Mouse (Mus musculus) thymus, postnatal 14 days (tissue): ENCODE results near the gene Wdr91.

ENCODE experiments used
- DNase-seq: peaks from one replicate; pipeline ENCODE4 v3.0.0; 2021

Wdr91 gene

GRCm38 (mm10) chr6:34910371-34911219, at the start of gene Wdr91:
Wdr91 (minus strand) TSS chr6:34910876.
- DNase-seq = peak; percentile 96

- no peak for DNase-seq
Measured at GRCm38 (mm10) chr6:34959131-34959530, 48.5 kb upstream of the Wdr91 start.

DNA sequence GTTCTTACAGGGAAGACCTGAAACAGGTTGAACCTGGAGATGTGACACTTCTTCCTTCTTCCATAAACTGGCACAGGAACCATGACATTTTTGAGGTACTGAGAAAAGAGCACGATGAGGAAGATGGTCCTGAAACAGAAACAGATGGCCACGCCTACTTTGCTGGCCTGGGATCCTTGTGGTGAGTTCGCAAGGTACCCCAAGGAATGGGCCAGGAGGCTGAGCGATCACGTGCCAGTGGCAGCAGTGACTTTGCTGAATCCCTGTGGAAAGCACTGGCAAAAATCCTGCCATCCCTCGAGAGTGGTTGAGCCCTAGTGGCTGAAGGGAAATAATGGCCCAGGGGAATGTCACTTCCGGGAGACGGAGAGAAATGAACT, 45.2 kb upstream of the Wdr91 start:
- DNase-seq = no peak

- peak; percentile 68 for DNase-seq
Measured at GRCm38 (mm10) chr6:34954926-34955861, 44.5 kb upstream of the Wdr91 start.

DNA sequence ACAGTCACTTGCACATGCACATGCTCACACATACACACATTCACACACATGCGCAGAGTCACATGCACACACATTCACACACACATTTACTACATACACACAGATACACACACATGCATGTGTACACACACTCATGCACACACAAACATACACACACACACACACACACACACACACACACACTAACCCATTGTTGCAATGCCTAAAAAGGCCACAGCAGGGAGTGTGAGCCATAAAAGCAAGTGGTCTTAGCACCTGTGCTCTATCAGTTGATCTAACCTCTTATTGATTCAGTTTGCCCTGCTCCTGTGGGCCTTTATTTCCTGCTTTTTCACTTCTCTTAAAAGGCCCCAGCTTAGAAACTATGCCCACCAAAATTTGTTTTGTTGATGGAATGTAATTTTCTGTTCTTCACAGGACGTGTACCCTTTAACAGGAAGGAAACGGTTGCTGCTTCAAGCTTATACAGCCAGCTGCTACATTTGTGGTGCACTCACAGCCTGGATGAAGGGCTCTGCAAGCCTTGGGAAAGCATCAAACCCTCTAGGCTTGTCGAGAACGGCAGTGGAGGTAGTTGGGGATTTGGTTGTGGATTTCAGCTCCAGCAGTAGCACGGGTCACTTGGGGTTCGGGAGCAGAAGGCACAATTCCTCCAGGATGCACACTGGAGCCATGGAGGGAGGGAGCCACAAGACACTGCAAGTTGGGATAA, 41.4 kb upstream of the Wdr91 start:
- peak; percentile 71 for DNase-seq

DNA sequence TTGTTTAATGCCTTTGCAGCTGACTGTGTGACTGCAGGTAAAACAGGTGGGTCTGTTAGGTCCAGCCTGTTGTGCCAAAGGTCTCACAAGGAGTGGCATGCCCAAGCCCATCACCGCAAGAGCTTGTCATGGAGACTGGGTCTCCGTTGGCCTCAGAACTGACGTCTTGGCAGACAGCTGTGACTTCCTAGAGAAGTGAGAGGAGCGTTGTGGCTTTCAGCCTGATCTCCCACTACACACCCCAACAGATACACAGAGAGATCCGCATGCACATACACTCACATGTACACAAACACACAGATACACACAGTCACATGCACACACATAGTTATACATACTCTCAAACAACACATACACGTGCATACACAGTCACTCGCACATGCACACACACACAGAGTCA, 40.8 kb upstream of the Wdr91 start:
- DNase-seq = no peak

- DNase-seq = peak; percentile 46
Measured at GRCm38 (mm10) chr6:34948461-34948860, 37.8 kb upstream of the Wdr91 start.

- DNase-seq = peak; percentile 63
Measured at GRCm38 (mm10) chr6:34946486-34947079, 35.9 kb upstream of the Wdr91 start.

DNA sequence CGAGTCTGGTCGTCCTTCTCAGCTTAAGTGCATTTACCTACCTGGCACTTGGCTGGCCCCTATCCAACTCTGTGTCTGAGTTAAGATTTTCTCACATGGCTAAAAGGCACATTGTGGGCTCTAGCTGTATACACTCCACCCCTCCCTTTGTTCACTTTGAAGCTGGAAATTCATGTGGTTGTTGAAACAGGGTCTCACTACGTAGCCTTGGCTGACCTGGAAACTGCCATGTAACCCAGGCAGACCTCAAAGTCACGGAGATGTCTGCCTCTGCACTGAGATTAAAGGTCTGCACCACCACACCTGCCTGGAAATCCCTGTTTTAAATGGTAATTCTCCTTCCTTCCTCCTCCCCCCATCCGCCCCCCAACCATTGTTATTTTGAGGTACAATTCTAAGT, 32.8 kb upstream of the Wdr91 start:
- peak; percentile 45 for DNase-seq

- peak; percentile 82 for DNase-seq
Measured at GRCm38 (mm10) chr6:34942446-34942845, 31.8 kb upstream of the Wdr91 start.

- DNase-seq = no peak
Measured at GRCm38 (mm10) chr6:34941496-34941895, 30.8 kb upstream of the Wdr91 start.

DNA sequence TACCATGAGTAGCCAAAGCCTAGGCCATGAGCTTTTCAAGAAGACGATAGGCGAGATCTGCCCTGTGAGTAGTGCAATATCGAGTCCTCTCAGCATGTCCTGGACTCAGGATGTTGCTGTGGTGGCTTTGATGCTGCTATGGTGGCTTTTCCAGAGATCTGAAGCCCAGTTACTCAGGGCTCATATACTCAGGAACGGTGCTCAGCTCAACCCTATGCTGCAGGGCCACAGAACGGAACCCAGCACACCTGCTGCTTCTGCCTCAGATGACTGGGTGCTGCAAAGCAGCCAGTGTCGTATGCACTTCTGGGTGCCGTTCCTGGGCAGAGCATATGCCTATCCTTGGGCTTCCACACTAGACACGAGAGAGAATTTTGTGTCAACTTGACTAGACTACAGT, 28.8 kb upstream of the Wdr91 start:
- peak; percentile 57 for DNase-seq

DNA sequence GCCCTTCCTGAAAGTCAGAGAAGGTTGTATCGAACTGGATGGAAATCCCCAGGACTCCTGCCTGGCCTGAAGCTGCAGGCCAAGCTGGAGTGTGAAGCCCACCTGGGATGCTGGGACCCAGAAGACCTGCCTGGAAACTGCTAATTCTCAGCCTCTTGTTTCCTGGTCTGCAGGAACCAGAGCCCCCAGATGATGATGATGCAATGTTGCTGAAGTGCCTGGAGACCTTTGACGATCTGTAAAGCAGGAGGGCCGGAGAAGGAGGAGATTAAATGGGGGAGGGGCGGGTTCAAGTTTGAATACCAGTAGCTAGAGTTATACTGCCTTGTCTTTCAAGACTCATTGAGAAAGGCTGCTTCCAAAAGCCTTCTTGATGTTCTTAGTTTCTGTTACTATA, 28.3 kb upstream of the Wdr91 start:
- no peak for DNase-seq

GRCm38 (mm10) chr6:34938280-34938928, 27.7 kb upstream of the Wdr91 start:
- DNase-seq = peak; percentile 41

DNA sequence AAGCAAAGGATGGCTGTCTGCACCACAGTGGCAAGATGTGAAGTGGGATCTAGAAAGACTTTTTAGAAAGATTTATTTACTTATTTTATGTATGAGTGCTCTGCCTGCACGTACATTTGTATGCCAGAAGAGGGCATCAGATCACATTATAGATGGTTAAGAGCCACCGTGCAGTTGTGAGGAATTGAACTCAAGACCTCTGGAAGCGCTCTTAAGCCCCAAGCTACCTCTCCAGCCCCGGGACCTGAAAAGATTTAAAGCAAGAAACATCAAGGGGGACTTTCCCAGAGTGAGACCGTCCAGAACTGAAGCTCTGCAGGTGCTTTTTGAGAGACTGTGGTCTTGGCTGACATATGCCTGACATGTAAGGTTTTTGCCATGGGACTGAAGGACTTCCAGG, 26.1 kb upstream of the Wdr91 start:
- DNase-seq = no peak

- no peak for DNase-seq
Measured at GRCm38 (mm10) chr6:34932633-34933032, 22.0 kb upstream of the Wdr91 start.

DNA sequence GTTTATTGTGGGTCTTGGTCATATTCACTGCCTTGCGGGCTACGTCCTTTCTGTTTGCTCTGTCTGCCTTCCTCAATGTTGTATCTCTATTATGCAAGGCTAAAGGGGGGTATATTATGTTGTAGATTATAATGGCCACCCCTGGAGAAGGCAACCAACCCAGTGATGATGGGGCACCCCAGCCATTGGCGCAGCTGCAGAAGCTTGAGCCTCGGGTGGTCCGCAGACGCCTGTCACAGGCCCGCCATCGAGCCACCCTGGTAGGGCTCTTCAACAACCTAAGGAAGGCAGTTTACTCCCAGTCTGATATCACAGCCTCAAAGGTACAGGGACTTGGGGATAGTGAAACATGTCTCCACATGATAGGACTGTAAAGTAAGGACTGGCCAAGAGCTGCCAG, 16.9 kb upstream of the Wdr91 start:
- no peak for DNase-seq

DNA sequence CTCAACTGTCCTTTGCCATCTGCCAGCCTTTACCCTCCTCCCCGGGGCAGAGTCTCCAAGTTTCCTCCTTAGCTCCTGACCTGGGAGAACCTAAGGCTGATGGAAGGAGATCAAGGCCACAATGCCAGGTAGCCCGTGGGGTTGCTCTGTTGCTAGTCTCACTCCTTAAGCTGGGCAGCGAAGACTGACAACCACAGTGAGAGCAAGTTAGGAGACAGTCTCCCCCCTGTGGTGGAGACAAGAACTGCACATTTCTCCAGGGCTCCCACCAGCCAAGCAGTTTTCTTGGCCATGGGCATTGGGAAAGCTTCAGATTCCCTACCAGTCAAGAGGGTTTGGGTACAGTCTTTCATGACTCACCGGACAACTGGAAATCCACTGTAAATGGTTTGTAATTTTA, 16.5 kb upstream of the Wdr91 start:
- DNase-seq = peak; percentile 76

- no peak for DNase-seq
Measured at GRCm38 (mm10) chr6:34921941-34922340, 11.3 kb upstream of the Wdr91 start.

DNA sequence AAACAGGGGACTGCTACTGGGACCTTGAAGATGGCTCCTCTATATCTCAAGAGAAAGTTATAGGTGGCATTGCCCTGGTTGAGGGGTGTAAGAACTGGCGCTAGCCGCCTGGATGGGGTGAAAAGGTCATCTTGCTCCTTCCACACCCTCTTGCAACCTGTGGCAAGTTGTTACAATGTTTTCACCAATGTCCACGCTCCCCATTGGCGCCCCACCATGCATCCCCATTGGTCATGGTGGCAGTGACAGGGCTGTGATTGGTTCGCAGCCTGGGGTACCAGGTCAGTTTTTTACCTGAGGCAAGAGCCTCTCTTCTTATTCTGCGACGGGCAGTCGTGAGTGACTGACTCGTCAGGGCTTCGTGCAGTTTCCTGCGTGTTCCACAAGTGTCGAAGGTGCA, 10.0 kb upstream of the Wdr91 start:
- DNase-seq = no peak

GRCm38 (mm10) chr6:34919956-34920355, 9.3 kb upstream of the Wdr91 start, which contains the start of gene Stra8:
Stra8 (plus strand) TSS chr6:34920163.
- DNase-seq = no peak

GRCm38 (mm10) chr6:34919146-34919545, 8.5 kb upstream of the Wdr91 start:
- DNase-seq = no peak
